Mouse (Mus musculus) lung, adult 18-20 months (tissue): ENCODE measurements around the gene Opn5.

Experiments used
- DNase-seq, 2 experiments: peaks; one replicate each; pipeline ENCODE4 v3.0.0; 2022; ENCODE audit warnings: mixed read lengths in 2 of 2

Opn5 gene

DNA sequence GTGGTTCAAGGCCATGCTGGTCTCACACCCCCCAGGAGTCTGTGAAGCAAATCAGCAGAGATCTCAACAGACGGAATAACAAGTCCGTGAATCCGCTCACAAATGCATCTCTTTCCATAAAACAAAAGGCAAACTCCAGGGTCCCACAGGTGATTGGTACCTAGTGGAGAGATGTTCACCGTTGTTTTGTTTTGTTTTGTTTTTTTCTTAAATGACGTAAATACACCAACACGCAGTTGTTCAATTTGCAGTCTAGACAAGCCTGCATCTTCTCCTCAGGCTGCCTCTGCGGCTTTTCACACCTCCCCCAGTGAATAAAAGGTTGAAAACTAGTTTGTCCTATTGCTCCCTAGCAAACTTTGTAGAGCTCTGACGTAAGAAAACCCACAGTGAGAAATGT lies at the start of gene Opn5:
Gene Opn5, minus strand, starts transcription at position 101 of the 400 bp plus-strand sequence.
- no peak for DNase-seq

DNA sequence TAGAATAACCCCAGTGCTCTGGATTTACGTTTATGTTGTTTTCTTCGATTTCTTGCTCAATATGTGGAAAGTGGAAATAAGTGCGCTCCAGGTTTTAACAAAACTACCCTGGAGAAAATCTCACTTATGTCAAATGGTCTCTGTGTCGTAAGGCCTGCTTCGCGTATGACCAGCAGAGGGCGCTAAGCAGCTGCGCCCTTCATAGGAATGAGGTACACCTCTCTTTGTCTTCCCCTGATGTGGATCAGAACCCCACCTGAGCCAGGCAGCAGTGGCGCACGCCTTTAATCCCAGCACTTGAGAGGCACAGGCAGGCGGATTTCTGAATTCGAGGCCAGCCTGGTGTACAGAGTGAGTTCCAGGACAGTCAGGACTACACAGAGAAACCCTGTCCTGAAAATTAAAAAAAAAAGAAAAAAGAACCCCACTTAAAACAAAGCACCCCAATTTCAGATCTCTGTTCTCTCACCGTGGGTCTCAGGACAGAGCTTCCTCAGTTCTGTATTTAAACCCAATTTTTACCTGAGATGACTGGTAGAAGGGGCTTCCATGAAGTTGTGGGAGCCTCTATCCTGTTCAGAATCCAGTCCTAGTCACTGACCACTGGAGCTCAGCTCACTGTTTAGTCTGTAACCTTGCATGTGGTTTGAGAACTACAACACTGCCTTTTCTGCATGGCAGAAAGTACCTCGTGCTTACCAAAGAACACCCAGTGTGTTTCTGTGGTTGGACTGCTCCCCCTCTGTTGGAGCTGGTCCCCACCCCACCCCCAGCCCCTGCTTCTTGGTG lies 47.6 kb upstream of the Opn5 start:
- peak; percentile 11 to 14 for DNase-seq

DNA sequence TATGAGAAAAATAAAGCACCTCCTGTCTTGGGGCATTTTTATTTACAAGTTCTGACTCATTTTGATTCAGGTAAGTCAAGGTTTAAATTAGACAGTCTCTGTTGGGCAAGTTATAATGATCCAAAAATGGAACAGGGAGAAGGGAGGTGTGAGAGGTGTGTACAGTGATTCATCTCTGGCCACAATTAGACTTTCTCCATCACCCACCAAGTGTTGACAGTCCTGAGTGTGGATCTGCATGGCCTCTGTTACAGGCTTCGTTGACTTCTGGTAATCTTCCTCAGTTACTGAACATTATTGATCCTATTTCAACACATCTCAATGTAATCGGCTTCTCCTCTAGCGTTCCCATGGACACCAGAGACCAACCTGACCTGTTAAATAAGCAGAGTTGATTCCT lies 32.2 kb upstream of the Opn5 start:
- no peak for DNase-seq

DNA sequence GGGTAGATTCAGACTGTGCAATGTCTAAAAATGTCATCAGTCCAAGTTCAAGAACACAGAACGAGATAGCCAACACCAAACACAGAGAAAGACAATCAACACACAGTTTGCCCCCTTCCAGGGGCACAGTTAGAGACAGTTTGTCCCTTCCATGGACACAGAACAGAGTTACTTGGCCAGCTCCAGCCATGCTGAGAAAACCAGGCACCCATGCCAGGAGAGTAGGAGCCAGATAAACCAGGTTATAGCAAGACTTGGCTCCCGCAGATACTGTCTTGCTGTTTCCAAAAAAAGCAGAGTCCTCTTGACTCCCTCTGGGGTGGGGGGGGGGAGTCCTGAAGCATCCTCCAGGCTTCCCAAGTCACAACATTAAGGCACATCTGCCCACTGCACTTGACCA lies 19.0 kb upstream of the Opn5 start:
- no peak for DNase-seq

DNA sequence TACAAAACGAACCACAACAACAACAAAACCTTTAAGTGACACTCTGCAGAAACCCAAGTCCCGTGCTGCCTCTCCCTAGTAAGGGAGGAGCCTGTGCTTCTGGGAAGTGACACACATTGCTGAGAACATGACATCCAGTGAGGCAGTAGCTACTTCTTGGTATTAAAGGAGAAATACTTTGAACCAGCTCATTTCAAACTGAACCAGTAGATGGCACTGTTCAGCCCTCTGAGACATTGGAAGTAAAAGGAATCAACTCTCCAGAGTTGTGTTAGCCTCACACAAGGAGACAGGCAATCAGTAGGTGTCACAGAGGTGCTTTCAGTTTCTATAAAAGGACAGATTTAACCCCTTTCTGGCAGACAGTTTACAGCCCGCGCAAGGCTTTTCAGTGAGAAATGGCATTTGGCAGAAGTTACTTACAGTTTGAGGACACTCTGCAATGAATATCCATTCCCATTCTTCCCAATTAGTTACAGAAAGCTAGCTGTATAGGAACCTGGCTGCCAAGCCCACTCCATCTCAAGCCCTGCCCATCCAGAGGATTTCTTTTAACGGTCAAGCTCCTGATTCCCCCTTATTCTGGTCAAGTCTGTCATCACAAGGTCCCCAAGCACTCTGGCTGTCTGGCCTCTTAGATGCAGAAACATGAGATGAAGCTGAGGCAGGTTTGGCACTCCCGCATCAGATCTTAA lies 2.0 kb upstream of the Opn5 start:
- peak; percentile 4 to 26 for DNase-seq

- DNase-seq, result no peak
Measured at GRCm38 (mm10) chr17:42608270-42608669, 2.9 kb downstream of the Opn5 start.

DNA sequence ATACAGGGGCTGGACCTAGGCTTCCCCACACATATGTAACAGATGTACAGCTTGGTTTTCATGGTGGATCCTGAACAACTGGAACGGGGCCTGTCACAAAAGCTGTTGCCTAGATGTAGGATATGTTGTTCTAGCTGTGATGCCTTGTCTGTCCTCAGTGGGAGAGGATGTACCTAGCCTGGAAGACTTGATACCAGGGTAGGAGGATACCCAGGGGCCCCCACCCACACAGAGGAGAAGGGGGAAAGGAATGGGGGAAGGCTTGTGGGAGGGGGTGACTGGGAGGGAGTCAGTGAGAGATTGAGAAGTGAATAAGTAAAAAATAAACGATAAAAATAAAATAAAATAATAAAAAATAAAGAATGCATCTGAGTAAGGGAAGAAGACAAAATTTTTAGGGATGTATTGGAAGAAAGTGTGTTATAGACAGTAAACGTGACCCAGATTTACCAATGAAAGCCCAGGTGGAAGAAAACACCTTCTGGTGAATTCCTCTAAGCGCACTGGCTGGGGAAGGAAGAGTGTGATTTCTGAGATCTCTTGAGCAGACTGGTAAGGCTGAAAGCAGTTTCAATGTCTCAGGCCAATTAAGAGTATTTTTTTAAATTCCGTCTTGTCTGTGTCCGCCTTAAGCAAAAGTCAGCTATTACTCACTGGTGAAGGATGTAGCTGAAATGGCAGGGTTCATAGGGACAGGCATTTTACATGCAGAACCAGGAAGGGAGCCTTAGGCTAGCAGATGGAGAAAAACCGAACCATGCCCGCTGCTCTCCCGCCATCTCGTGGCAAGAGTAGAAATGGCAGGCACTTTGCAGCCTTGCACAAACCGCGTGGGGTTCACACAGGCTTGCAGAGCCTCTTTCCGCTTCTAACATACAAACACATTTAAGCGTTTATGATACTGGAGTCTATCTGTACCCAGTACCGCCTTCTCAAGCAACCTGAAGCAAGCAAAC lies 8.1 kb downstream of the Opn5 start:
- DNase-seq, result peak; percentile 22 to 26

DNA sequence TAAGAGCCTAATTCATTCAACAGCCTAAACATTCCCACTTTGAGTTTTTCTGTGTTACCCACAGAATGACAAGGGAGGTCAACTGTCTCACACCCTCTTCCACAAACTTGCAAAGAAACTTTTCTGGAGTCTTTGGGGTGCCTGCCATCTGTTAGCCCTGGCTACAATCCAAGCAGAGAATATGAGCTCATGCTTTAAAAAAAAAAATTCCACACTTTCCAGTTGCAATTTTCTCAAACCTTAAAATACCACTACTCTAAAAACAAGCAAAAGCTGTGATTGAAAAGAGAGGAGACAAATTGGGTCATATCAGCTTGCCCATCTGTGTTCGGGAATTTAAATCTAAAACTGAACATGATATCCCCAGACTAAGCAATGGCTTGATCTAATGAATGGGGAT lies 24.7 kb downstream of the Opn5 start:
- no peak for DNase-seq

GRCm38 (mm10) chr17:42583029-42583331 lies 28.2 kb downstream of the Opn5 start:
- DNase-seq, result no peak

GRCm38 (mm10) chr17:42582281-42583028 lies 28.7 kb downstream of the Opn5 start:
- no peak for DNase-seq

- no peak for DNase-seq
Measured at GRCm38 (mm10) chr17:42580623-42581022, 30.6 kb downstream of the Opn5 start.

DNA sequence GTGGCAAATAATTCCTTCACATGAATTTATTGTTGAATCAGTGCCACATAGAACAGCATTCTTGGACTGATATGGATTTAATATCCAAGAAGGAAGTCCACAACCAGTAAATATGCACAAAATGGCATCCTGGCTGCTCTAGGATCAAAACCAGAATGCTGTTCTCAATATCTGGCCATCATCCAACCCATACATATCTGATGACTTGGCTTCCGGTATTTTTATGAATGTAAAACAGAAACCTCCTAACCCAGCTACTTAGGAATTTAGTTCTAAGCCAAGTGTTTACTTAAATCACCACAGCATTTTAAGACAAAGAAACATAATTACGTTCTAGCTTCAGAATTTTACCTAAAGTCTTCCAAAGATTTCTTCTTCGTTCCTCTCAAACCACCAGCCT lies 31.0 kb downstream of the Opn5 start:
- no peak for DNase-seq

DNA sequence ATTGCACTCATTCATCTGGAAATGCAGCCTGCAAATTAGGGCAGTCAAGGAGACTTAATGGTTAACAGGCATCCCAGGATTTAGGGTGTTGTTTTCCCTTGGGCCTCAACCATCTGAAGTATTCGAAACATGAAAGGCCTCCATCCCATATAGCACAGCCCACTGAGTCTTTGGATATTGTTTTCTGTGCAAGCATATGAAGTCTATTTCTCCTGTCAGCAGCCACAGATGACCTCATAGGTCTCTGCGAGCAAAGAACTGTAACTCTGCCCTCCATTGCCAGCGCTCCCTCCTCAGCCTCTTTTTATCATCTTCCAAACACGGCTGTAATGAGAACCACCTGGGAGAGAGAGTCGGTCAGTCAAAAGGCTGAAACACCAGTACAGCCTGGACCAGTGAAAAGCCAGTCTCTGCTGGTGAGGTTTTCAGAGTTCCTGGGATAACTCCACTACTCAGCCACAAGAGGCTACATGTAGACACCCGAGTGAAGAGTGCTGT lies 34.5 kb downstream of the Opn5 start:
- no peak for DNase-seq

GRCm38 (mm10) chr17:42573786-42574185 lies 37.4 kb downstream of the Opn5 start:
- DNase-seq, result no peak

DNA sequence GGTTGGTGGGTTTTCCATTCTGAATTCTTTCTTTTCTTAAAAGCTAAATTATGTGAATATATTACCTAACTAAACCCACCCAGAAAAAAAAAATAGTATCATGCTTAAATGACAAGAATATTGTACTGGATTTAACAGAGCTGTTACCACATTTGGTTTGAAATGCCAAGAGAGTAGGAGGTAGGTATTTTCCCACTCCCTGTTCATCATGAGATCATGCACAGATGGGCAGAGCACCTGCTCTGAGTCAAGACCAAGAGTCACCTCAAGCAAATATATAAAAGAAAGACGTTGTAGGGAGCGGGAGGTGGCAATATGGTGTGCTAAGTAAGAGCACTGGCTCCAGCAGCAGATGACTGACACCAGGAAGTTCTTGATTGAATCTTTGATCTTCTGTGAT lies 61.6 kb downstream of the Opn5 start:
- DNase-seq, result no peak

DNA sequence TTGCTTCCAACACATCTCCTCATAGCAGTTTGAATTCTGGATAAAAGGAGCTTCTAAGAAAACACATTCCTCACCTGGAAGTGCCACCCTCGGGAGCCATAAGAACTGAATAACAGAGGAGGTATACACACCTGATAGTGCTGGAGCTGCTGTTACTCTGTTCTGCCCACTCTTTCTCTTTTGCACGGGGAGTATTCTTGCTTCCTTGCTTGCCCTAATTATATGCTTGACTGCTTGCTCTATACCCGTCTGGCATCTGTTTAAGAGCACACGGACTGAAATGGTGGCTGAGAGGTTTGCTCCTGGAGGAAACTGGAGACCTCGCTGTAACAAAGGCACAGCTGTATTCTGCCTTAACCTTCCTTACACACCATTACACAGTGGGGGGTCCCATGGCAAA lies 81.0 kb downstream of the Opn5 start:
- DNase-seq, result no peak

- no peak for DNase-seq
Measured at GRCm38 (mm10) chr17:42509356-42510262, 101.6 kb downstream of the Opn5 start.
